Mouse (Mus musculus) heart, adult 18-20 months (tissue): ENCODE measurements at regions not wholly inside any gene's neighbourhood (a gene's known extent, or its start where the extent isn't known, plus 50 kb on each side); places are given as distances from the start of the nearest gene placed in this dataset.

Source experiments
- DNase-seq, 2 experiments: peaks; one replicate each; pipeline ENCODE4 v3.0.0; 2021 to 2022; ENCODE audit warnings: mixed read lengths in 1 of 2

DNA sequence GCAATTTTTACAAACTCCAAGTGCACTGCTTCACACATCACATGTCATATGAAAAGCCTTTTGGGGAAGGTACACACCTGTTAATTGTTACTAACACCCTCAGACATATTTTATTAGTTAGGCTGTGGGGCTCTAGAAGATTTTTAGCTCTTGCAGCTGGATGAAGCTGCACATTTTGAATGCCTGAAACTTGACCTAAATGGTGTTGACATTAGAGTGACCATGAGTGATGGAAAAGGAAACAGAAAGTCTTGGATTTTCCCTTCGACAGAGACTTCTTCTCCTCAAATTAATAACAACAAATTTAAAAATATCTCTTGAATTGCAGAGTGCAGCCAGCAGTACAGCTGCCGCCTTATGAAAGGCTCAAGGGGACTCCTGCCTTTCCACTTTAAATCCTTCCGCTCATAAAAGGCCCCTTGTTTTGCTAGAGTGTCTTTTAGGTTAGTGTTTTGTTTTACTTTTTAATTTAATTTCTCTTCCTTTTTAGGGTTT, 259.7 kb downstream of the Trim52 start:
- peak; percentile 15 to 36 for DNase-seq

DNA sequence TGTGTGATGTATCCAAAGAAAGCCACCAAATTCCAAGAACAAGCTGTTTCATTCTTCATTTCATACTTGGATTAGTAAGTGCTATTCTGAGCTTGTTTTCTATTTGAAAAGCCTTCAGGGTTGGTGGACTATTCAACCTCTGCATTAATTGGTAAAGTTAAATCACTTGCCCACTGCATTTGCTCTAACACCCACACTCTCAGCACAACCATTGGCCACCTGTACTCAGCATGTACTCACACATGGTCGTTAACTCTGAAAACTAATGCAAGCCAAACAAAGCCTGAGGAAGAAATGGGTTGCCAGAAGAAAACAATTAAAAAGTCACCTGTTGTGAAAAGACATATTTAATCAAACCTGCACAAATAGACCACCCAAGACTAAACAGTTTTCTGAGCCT, 267.5 kb downstream of the Trim52 start:
- DNase-seq: no peak

DNA sequence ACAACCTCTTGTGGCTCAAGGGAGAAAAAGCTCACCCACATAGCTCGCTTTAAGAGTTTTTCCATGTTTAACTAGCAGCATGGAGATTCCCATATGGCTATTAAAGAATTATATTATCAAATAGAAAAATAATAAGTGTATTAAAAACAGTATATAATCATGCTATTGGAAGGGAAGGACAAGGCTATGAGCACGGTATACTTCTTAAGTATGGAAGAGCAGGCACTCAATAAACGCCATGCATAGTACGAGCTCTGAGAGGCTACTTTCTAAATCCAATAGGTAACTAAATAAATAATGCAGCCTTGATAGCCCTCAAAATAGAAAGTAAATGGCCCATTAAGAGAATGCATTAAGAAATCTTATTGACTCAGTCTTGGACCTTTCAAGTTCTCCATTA, 273.6 kb downstream of the Trim52 start:
- no peak for DNase-seq

DNA sequence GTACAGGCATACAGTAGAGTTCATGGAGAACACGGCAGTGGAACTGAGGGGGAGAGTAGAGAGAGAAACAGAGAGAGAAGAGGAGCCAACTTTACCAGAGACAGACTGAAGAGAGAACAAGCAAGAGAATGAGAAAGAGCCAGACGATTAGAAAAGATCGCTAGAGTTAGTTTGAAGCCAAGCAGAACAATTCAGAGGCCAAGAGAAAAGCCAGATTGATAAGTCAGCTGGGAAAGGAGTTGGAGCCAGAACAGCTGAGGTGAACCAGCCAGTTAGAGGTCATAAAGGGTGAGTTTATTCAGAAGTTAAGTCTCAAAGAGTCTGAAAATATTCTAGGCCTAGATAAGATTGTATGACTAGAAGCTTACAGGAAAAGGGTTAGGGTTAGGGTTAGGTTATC, 281.7 kb downstream of the Trim52 start:
- peak; percentile 52 to 77 for DNase-seq

GRCm38 (mm10) chr14:106390546-106390945, 284.5 kb downstream of the Trim52 start:
- DNase-seq: peak; percentile 16 to 29

GRCm38 (mm10) chr14:106393978-106394377, 288.0 kb downstream of the Trim52 start:
- DNase-seq: peak; percentile 24 to 63

DNA sequence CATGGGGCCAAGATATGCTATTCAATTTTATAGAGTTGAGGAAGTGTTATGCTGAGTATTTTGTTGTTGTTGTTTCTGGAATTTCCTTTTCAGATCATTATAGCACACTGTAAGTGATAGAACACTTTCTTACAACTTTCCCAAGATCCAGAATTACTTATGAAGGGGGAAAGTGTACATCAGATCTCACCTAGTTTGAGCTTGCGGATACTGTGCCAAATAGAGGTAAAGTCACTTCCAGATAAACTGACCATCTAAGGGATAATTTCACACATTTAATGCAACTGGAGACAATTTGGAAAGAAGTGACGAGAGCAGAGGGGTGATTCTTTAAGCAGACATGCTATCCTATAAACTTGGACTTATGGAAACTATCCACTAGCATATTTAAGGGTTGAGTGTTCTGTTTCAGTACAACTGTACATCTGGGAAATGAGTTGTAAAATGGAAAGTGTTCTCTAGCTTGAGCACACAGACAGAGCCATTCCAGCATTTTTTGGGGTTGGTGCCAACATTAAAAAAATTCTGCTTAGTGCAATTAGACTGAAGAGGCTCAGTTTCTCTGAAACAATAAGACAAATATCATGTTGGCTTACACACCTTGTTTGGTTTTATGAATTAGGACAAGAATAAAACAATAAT, 307.0 kb downstream of the Trim52 start:
- DNase-seq: no peak

DNA sequence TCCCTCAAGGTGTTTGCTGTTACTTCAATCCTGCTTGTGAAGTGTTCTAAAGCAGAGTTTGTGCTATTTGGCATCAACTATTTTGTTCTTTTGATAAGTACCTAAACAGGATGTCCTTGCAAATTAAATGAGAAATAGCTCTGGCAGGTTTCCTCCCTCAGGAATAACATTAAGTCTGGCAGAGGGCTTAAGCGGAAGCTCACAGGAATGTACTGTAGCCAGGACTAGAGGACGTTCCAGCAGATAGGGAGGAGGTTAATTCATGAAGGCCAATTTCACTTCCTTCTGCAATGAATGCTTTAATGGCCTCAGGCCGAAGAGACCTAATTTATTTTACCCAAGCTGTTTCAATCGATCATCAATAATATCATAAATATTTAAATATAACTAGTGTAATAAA, 318.7 kb downstream of the Trim52 start:
- DNase-seq: peak; percentile 34 to 73

GRCm38 (mm10) chr14:106428594-106428993, 322.6 kb downstream of the Trim52 start:
- DNase-seq: peak in 1 of 2 experiments; percentile 4

DNA sequence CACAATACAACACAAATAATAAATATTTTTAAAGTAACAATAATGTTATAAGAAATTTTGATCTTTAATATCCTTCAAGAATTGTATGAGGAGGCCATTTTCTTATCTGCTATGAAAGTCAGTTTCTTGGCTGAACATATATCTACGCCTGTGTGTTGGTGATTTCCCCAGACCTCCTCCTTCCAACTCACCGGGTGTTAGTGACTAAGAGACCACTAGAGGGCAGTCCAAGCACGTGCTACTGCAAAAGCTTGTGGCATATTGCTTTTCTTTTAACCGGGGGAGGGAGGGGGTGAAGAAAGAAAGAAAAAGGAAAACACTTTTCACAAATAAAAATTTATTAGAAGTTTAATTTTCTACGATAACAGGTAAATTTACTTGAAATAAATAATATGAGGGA, 333.3 kb downstream of the Trim52 start:
- DNase-seq: peak; percentile 61 to 75

GRCm38 (mm10) chr14:106489074-106489473, 383.1 kb downstream of the Trim52 start:
- DNase-seq: no peak

- no peak for DNase-seq
Measured at GRCm38 (mm10) chr14:106491389-106491788, 385.4 kb downstream of the Trim52 start.

DNA sequence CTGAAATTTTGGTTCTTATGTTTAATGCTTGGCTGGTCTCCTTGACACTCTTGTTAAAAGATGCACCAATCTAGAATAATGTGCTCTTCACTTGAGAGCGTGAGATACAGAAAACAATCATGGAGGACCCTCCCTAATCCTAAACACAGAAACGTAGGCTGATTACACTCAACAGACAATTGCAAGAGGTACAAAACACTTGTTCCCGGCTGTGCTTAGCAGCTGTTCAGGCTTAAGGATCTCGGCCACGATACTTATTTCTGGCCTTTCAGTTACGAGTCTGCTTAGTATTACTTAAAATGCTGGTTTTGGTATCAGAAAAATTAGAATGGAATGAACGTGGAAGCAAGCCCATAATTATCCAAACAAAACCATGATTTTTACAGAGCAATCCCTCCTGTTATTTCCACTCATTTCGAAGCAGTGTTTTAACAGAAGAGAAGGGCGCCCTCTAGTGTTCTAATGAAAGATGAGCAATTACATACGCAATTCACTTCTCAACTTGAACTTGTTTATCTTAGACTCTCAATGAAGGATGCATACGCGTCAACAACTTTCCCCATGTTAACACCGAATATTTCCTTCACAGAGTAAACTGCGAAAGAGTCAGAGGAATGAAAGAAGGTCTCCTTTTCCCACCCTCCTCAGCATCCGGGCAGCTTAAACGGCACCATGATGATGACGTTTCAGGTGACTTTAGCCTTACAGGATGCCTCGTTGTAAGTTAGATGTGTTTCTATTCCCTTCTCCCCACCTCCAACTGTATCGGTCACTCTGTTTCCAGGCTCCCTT, 394.5 kb downstream of the Trim52 start:
- DNase-seq: peak; percentile 37 to 66

- DNase-seq: no peak
Measured at GRCm38 (mm10) chr14:106506921-106507320, 400.9 kb downstream of the Trim52 start.

- no peak for DNase-seq
Measured at GRCm38 (mm10) chr14:106518552-106519358, 412.8 kb downstream of the Trim52 start.

DNA sequence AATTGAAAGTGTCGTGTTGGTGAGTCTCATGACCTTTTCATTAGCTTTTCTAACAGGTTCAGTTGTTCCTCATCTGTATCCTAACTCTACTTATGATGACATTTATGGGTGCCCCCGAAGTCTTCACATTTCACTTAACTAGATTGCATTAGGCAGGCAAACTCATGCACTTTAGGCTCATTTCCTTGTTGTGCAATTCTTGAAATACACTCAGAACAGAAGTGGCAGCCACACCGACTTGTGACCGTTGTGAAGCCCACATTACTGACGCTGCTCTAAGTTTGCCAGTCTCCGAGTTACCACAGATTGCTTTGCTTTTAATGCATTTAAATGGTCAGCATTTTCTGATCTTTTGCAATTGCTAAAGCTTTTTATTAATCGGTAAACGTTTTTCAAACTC, 414.8 kb downstream of the Trim52 start:
- no peak for DNase-seq

DNA sequence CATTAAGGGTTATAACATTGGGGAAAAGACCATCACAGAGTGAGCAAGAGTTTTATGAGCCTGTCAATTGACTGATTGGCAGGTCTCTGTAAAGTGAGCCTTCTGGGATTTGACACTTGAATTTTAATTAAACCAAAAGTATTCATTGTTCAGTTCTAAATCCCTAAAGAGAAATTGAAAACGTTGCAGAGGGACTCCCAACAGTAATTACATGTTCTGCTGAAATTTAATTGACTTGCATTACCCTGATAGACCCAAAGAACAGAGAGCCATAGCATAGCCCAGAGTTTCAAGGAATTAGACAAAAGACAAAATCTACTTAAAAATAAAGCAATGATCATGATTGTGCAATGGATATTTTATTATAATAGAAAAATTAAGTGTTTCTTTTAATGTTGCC, 444.2 kb downstream of the Trim52 start:
- DNase-seq: no peak

- no peak for DNase-seq
Measured at GRCm38 (mm10) chr14:106579281-106579680, 473.3 kb downstream of the Trim52 start.

GRCm38 (mm10) chr14:106581886-106582285, 475.9 kb downstream of the Trim52 start:
- DNase-seq: no peak

- DNase-seq: no peak
Measured at GRCm38 (mm10) chr14:106593352-106593751, 487.4 kb downstream of the Trim52 start.

GRCm38 (mm10) chr14:106593980-106594379, 488.0 kb downstream of the Trim52 start:
- no peak for DNase-seq

DNA sequence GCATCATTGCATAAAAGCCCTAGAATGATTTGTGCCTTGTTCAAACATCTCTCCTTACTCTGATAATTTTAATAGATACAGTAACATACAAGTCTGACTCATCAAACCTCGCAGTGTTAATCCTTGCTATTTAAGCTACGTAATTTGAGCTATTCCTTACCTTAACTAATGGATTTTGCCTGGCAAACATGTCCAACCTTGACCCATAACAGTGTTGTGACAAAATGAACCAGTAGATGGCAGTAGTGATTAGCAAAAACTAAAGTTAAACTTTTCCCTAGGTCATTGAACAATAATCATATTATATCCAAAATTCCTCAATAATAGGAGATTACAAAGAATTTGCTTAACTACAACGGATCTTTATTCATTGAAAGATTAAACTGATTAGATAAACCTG, 501.0 kb downstream of the Trim52 start:
- DNase-seq: peak in 1 of 2 experiments; percentile 17
